Comparison of ENCODE assay signal across 23 mouse cellular contexts in genomic region chr2:75118348-75118926, GRCm38 (mm10).
DNase-seq lines count a peak whose midpoint lies in the region; ATAC-seq lines count a peak whose summit lies in the region.
"Had no signal": no experiment of that assay in that cellular context is flagged by ENCODE, and none has a peak within 500 bp of the region (broad histone marks: within the 10 kb centered on the region; RNA-seq: fewer than 3 reads in every experiment).

No protein-coding gene starts in this region.

- H3K4me3 ChIP-seq in kidney, embryonic 14.5 days (ENCODE audit: low read length): no peak overlapping the region
- H3K4me3 ChIP-seq in limb, embryonic 11.5 days (ENCODE audit: low read depth, low read length): no peak overlapping the region
- H3K4me3 ChIP-seq: embryonic facial prominence, embryonic 12.5 days; forebrain, embryonic 12.5 days; gastrocnemius, adult 2 months; left cerebral cortex, adult 2 months; midbrain, embryonic 12.5 days had no signal

- H3K9me3 ChIP-seq in kidney, embryonic 14.5 days (ENCODE audit: control insufficient read depth, low read length): no peaks in the 10 kb centered on the region
- no peaks in the 10 kb centered on the region for H3K9me3 ChIP-seq in limb, embryonic 11.5 days (ENCODE audit: control insufficient read depth, low read length)
- H3K9me3 ChIP-seq: embryonic facial prominence, embryonic 12.5 days; forebrain, embryonic 12.5 days; midbrain, embryonic 12.5 days had no signal

- 0 out of 2 replicates have a peak, but pooled peaks cover 4% of the 10 kb centered on the region for H3K4me1 ChIP-seq in kidney, embryonic 14.5 days (ENCODE audit: control insufficient read depth, insufficient read depth, low read length)
- no peaks in the 10 kb centered on the region for H3K4me1 ChIP-seq in limb, embryonic 11.5 days (ENCODE audit: control insufficient read depth, insufficient read depth, low read length)
- H3K4me1 ChIP-seq: embryonic facial prominence, embryonic 12.5 days; forebrain, embryonic 12.5 days; midbrain, embryonic 12.5 days had no signal

- H3K9ac ChIP-seq in kidney, embryonic 14.5 days (ENCODE audit: low read depth, low read length): no peak overlapping the region
- H3K9ac ChIP-seq in limb, embryonic 11.5 days (ENCODE audit: low read length): no peak overlapping the region
- H3K9ac ChIP-seq: embryonic facial prominence, embryonic 12.5 days; forebrain, embryonic 12.5 days; hindbrain, embryonic 14.5 days; liver, postnatal 0 days; midbrain, embryonic 12.5 days had no signal

- WGBS in kidney, embryonic 14.5 days: 53% methylated on average over 8 of the region's 8 CpGs
- WGBS in limb, embryonic 11.5 days: 63% methylated on average over 8 of the region's 8 CpGs

- no peaks in the 10 kb centered on the region for H3K36me3 ChIP-seq in kidney, embryonic 14.5 days (ENCODE audit: control insufficient read depth, insufficient read depth, low read length)
- no peaks in the 10 kb centered on the region for H3K36me3 ChIP-seq in limb, embryonic 11.5 days (ENCODE audit: control insufficient read depth, insufficient read depth, low read length)
- H3K36me3 ChIP-seq: embryonic facial prominence, embryonic 12.5 days; forebrain, embryonic 12.5 days; midbrain, embryonic 12.5 days had no signal

- DNase-seq in kidney, adult 9 months: no peak
- peak; percentile 67 for DNase-seq in R1 (ENCODE audit: low read depth, low spot score)
- DNase-seq in embryo, embryonic 9.5 days (ENCODE audit: extremely low spot score): peak; percentile 38
- DNase-seq in limb, embryonic 11.5 days (ENCODE audit: low spot score): peak; percentile 32
- no peak for DNase-seq in lung, postnatal 14 days
- DNase-seq in spleen, postnatal 36 days (ENCODE audit: low spot score in 2 of 2): no peak
- DNase-seq: adrenal gland, postnatal 25 days; cerebellum, adult 8-10 months; cerebellum, postnatal 36 days; gastrocnemius, adult 2 months; heart, postnatal 4 days; left cerebral cortex, postnatal 4 days; liver, postnatal 0 days; lung, postnatal 10 days; right cerebral cortex, postnatal 25 days; thymus, postnatal 25 days had no signal

- no peaks in the 10 kb centered on the region for H3K27me3 ChIP-seq in kidney, embryonic 14.5 days (ENCODE audit: control insufficient read depth, insufficient read depth, low read length)
- H3K27me3 ChIP-seq in limb, embryonic 11.5 days (ENCODE audit: control insufficient read depth, insufficient read depth, low read length): no peaks in the 10 kb centered on the region
- H3K27me3 ChIP-seq: embryonic facial prominence, embryonic 12.5 days; forebrain, embryonic 12.5 days; midbrain, embryonic 12.5 days had no signal

- H3K4me2 ChIP-seq in kidney, embryonic 14.5 days (replicated peaks; ENCODE audit: low read depth, low read length): no peak overlapping the region
- no peak overlapping the region for H3K4me2 ChIP-seq in limb, embryonic 11.5 days (ENCODE audit: low read depth, severe bottlenecking)
- H3K4me2 ChIP-seq: embryonic facial prominence, embryonic 12.5 days; forebrain, embryonic 12.5 days; hindbrain, embryonic 14.5 days; midbrain, embryonic 12.5 days had no signal

- ATAC-seq in kidney, embryonic 14.5 days (ENCODE audit: low FRiP score, low TSS enrichment): peak; percentile 63; the same call in 1 of the 2 replicates
- no peak for ATAC-seq in limb, embryonic 11.5 days (ENCODE audit: insufficient number of reproducible peaks, low FRiP score, low TSS enrichment, low read depth)
- ATAC-seq: inflammation-experienced regulatory T-cells, adult 6 months; liver, postnatal 0 days had no signal

- H3K27ac ChIP-seq in kidney, embryonic 14.5 days (ENCODE audit: low read depth, low read length): no peak overlapping the region
- H3K27ac ChIP-seq in limb, embryonic 11.5 days (replicated peaks; ENCODE audit: low read depth, low read length): no peak overlapping the region
- H3K27ac ChIP-seq: embryonic facial prominence, embryonic 12.5 days; forebrain, embryonic 12.5 days; gastrocnemius, adult 2 months; hindbrain, embryonic 14.5 days; left cerebral cortex, adult 2 months; midbrain, embryonic 12.5 days had no signal

Comparison
In these comparisons a context has a peak if more than half of its experiments do, and no peak if none do; other contexts are left out.
1. DNase-seq: peak in R1 (single experiment), embryo, embryonic 9.5 days (single experiment) and limb, embryonic 11.5 days (single experiment); none in kidney, adult 9 months (single experiment), lung, postnatal 14 days (single experiment) and spleen, postnatal 36 days (0 of 2).